Mouse (Mus musculus): Measurements from ENCODE around the gene Chit1. TPM values are rescaled to one million over a fixed set of nuclear protein-coding genes. Genes with fewer than 3 reads are reported as not detected.

Gene Chit1
- polyA plus RNA-seq, 1 experiment: not detected

- H3K27me3 ChIP-seq (replicated peaks; ENCODE audit: control insufficient read depth, insufficient read depth, low read length): no peaks in the 10 kb centered on the region
- no peak for TF ChIP-seq POLR2A (IDR thresholded peaks at IDR 0.05; ENCODE audit: low read depth, low read length)
- TF ChIP-seq CTCF (conservative IDR thresholded peaks at IDR 0.05; ENCODE audit: insufficient read depth, insufficient read length, low read depth, low read length): peak; percentile 83
- 1% methylated on average over 5 of the region's 5 CpGs for WGBS
- H3K36me3 ChIP-seq (ENCODE audit: control insufficient read depth, insufficient read depth, low read length): no peaks in the 10 kb centered on the region
- H3K4me1 ChIP-seq (ENCODE audit: control insufficient read depth, insufficient read depth, low read length): no peaks in the 10 kb centered on the region
- H3K4me3 ChIP-seq (ENCODE audit: insufficient read depth, low read depth, low read length): no peak overlapping the region
- DNase-seq: peak; percentile 79
- H3K27ac ChIP-seq (ENCODE audit: insufficient read depth, low read depth, low read length): no peak overlapping the region
These were observed 4.3 kb upstream of the Chit1 start for GRCm38 (mm10) chr1:134106719-134107118.

GRCm38 (mm10) chr1:134107777-134108176 lies 3.3 kb upstream of the Chit1 start:
- DNase-seq: no peak
- Histone ChIP-seq H3K4me1 (ENCODE audit: control insufficient read depth, insufficient read depth, low read length) (no peaks in the 10 kb centered on the region), H3K4me3 (ENCODE audit: insufficient read depth, low read depth, low read length) (no peak overlapping the region), H3K27ac (ENCODE audit: insufficient read depth, low read depth, low read length) (no peak overlapping the region), H3K27me3 (replicated peaks; ENCODE audit: control insufficient read depth, insufficient read depth, low read length) (no peaks in the 10 kb centered on the region), H3K36me3 (ENCODE audit: control insufficient read depth, insufficient read depth, low read length) (no peaks in the 10 kb centered on the region)
- WGBS: 91% methylated on average over 7 of the region's 7 CpGs
- TF ChIP-seq POLR2A (IDR thresholded peaks at IDR 0.05; ENCODE audit: low read depth, low read length) (no peak), CTCF (conservative IDR thresholded peaks at IDR 0.05; ENCODE audit: insufficient read depth, insufficient read length, low read depth, low read length) (no peak)

GRCm38 (mm10) chr1:134110015-134110414 lies 1.0 kb upstream of the Chit1 start:
- WGBS: 80% methylated on average over 3 of the region's 3 CpGs
- no peaks in the 10 kb centered on the region for H3K27me3 ChIP-seq (replicated peaks; ENCODE audit: control insufficient read depth, insufficient read depth, low read length)
- no peak for DNase-seq

GRCm38 (mm10) chr1:134110449-134110848 lies 593 bp upstream of the Chit1 start:
- no peak overlapping the region for H3K27ac ChIP-seq (ENCODE audit: insufficient read depth, low read depth, low read length)
- 92% methylated on average over 5 of the region's 5 CpGs for WGBS
- TF ChIP-seq POLR2A (IDR thresholded peaks at IDR 0.05; ENCODE audit: low read depth, low read length) (no peak), CTCF (conservative IDR thresholded peaks at IDR 0.05; ENCODE audit: insufficient read depth, insufficient read length, low read depth, low read length) (no peak)
- no peak overlapping the region for H3K4me3 ChIP-seq (ENCODE audit: insufficient read depth, low read depth, low read length)
- H3K4me1 ChIP-seq (ENCODE audit: control insufficient read depth, insufficient read depth, low read length): no peaks in the 10 kb centered on the region
- no peaks in the 10 kb centered on the region for H3K27me3 ChIP-seq (replicated peaks; ENCODE audit: control insufficient read depth, insufficient read depth, low read length)
- H3K36me3 ChIP-seq (ENCODE audit: control insufficient read depth, insufficient read depth, low read length): no peaks in the 10 kb centered on the region
- no peak for DNase-seq

More at GRCm38 (mm10) chr1:134110015-134110414, 1.0 kb upstream of the Chit1 start:
- H3K4me1 ChIP-seq (ENCODE audit: control insufficient read depth, insufficient read depth, low read length): no peaks in the 10 kb centered on the region
- no peak for TF ChIP-seq CTCF (conservative IDR thresholded peaks at IDR 0.05; ENCODE audit: insufficient read depth, insufficient read length, low read depth, low read length)
- no peak for TF ChIP-seq POLR2A (IDR thresholded peaks at IDR 0.05; ENCODE audit: low read depth, low read length)
- no peak overlapping the region for H3K27ac ChIP-seq (ENCODE audit: insufficient read depth, low read depth, low read length)
- H3K36me3 ChIP-seq (ENCODE audit: control insufficient read depth, insufficient read depth, low read length): no peaks in the 10 kb centered on the region
- no peak overlapping the region for H3K4me3 ChIP-seq (ENCODE audit: insufficient read depth, low read depth, low read length)

- Histone ChIP-seq H3K4me1 (ENCODE audit: control insufficient read depth, insufficient read depth, low read length) (no peaks in the 10 kb centered on the region), H3K36me3 (ENCODE audit: control insufficient read depth, insufficient read depth, low read length) (no peaks in the 10 kb centered on the region), H3K4me3 (ENCODE audit: insufficient read depth, low read depth, low read length) (no peak overlapping the region), H3K27me3 (replicated peaks; ENCODE audit: control insufficient read depth, insufficient read depth, low read length) (no peaks in the 10 kb centered on the region), H3K27ac (ENCODE audit: insufficient read depth, low read depth, low read length) (no peak overlapping the region)
- WGBS: 43% methylated on average over 5 of the region's 5 CpGs
- TF ChIP-seq CTCF (conservative IDR thresholded peaks at IDR 0.05; ENCODE audit: insufficient read depth, insufficient read length, low read depth, low read length): no peak
- no peak for TF ChIP-seq POLR2A (IDR thresholded peaks at IDR 0.05; ENCODE audit: low read depth, low read length)
- no peak for DNase-seq
These were observed 2.5 kb downstream of the Chit1 start for GRCm38 (mm10) chr1:134113560-134113959.

GRCm38 (mm10) chr1:134114018-134114417 lies 3.0 kb downstream of the Chit1 start:
- Histone ChIP-seq H3K27me3 (replicated peaks; ENCODE audit: control insufficient read depth, insufficient read depth, low read length) (no peaks in the 10 kb centered on the region), H3K4me3 (ENCODE audit: insufficient read depth, low read depth, low read length) (no peak overlapping the region), H3K27ac (ENCODE audit: insufficient read depth, low read depth, low read length) (no peak overlapping the region), H3K4me1 (ENCODE audit: control insufficient read depth, insufficient read depth, low read length) (no peaks in the 10 kb centered on the region), H3K36me3 (ENCODE audit: control insufficient read depth, insufficient read depth, low read length) (no peaks in the 10 kb centered on the region)
- TF ChIP-seq CTCF (conservative IDR thresholded peaks at IDR 0.05; ENCODE audit: insufficient read depth, insufficient read length, low read depth, low read length) (no peak), POLR2A (IDR thresholded peaks at IDR 0.05; ENCODE audit: low read depth, low read length) (no peak)
- 78% methylated on average over 7 of the region's 7 CpGs for WGBS
- no peak for DNase-seq

- no peak overlapping the region for H3K27ac ChIP-seq (ENCODE audit: insufficient read depth, low read depth, low read length)
- no peak overlapping the region for H3K4me3 ChIP-seq (ENCODE audit: insufficient read depth, low read depth, low read length)
- H3K27me3 ChIP-seq (replicated peaks; ENCODE audit: control insufficient read depth, insufficient read depth, low read length): no peaks in the 10 kb centered on the region
- TF ChIP-seq CTCF (conservative IDR thresholded peaks at IDR 0.05; ENCODE audit: insufficient read depth, insufficient read length, low read depth, low read length) (no peak), POLR2A (IDR thresholded peaks at IDR 0.05; ENCODE audit: low read depth, low read length) (no peak)
- no peaks in the 10 kb centered on the region for H3K4me1 ChIP-seq (ENCODE audit: control insufficient read depth, insufficient read depth, low read length)
- DNase-seq: no peak
- H3K36me3 ChIP-seq (ENCODE audit: control insufficient read depth, insufficient read depth, low read length): no peaks in the 10 kb centered on the region
- WGBS: 81% methylated on average over 13 of the region's 13 CpGs
These were observed 3.7 kb downstream of the Chit1 start for GRCm38 (mm10) chr1:134114730-134115129.

Measured in kidney, adult 2 months (tissue).